Mouse (Mus musculus): ENCODE data around the gene Scg3. TPM values are rescaled to one million over a fixed set of nuclear protein-coding genes. Genes with fewer than 3 reads are reported as not detected.
"Not testable (repeated sequence)": the region's sequence is repeated elsewhere in the genome, so short reads cannot be mapped to it uniquely, and the experiment has no call there.

The Scg3 gene
- 10 to 100 TPM; 22.7 to 31.2 TPM for total RNA-seq (2021)
- polyA plus RNA-seq (2012; rRNA removed): 77.0 and 113 TPM in 2 replicates
- long read RNA-seq, transcript Scg3-201 (12 exons, 2,384 nt): major isoform, 10 of 19 reads
- long read RNA-seq, transcript Scg3-202 (12 exons, 2,152 nt): minor isoform, 7 of 19 reads
- long read RNA-seq, partial matches to known transcripts: 1 of 19 reads
- long read RNA-seq, other reads (novel, unspliced or antisense): 1 of 19 reads

GRCm38 (mm10) chr9:75683426-75684191, at the start of gene Scg3:
Gene Scg3, minus strand, starts transcription at chr9:75684056.
- DNase-seq: peak; percentile 64

GRCm38 (mm10) chr9:75719952-75720687, 36.3 kb upstream of the Scg3 start:
- DNase-seq: peak; percentile 45

DNA sequence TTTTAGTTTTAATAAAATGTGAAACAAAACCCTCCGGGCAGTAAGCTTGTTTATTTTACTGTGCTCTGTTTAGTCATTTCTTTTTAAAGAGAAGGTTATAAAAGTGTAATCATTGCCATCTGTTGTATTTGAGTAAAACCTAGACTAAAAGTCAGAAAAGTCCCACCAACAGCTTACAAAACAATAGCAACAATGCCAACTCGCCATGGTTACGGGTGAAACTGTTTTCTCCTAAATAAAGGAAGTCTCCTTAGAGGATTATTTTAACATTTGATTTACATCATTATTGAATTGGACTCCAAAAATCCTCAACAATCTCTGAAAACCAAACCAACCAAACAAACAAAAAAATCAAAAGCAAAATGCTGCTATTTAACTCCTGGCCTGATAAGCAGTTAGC, 35.6 kb upstream of the Scg3 start:
- no peak for DNase-seq

DNA sequence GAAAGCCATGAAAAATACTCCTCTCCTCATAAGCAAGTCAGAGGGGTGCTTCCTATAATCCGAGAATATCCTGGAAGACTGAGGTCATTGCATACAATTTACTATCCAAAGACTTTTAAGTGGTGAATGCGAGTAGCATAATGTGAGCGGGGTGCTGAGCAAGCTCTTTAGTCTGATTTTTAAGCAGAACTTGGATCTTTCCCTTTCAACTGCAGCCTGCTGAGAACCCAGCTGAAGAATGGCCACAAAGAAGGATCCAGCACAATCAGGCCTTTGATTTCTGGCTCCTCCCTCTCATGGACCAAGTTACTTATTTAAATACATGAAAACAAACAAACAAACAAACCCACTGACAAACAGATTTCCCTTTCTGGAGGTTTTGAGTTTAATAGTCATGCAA, 916 bp upstream of the Scg3 start:
- DNase-seq: no peak

- no peak for DNase-seq
Observed at GRCm38 (mm10) chr9:75684292-75684691, 436 bp upstream of the Scg3 start.

- no peak for DNase-seq
Observed at GRCm38 (mm10) chr9:75680606-75681005, 3.2 kb downstream of the Scg3 start.

DNA sequence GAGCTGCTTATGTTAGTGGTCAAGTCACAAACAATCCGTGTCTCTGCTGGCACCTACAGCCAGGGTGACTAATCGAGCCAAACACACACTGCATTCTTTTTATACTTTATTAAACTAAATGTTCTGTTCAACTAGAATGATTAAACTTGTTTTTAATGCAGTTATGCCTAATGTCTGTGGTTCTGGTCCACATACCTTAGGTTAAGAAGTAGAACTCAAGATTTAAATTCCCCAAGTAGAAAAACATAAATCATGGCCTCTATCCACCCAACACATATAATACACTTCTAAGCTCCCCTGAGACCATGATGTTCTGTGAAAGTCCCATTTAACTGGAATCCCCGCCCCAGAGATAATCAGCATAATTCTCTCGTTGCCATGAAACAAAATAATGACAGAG, 4.2 kb downstream of the Scg3 start:
- no peak for DNase-seq

DNA sequence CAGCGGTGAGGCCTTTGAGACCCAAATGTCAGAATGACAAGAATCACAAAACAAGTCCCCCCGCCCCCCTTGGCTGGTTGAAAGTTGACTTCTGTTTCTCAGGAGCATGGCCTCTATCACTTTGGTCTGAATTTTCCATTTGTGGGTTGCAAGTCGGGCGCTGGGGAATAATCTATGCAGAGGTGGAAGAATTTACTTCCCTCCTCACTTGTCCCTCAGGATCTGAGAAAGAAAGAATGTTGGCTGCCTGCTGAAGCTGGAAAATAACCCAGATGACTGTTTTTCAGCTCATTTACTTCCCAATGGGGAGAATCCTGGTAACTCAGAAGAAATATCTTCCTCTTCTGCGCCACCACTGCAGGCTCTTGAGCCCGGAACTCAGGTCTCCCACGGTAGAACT, 5.5 kb downstream of the Scg3 start:
- DNase-seq: no peak

DNA sequence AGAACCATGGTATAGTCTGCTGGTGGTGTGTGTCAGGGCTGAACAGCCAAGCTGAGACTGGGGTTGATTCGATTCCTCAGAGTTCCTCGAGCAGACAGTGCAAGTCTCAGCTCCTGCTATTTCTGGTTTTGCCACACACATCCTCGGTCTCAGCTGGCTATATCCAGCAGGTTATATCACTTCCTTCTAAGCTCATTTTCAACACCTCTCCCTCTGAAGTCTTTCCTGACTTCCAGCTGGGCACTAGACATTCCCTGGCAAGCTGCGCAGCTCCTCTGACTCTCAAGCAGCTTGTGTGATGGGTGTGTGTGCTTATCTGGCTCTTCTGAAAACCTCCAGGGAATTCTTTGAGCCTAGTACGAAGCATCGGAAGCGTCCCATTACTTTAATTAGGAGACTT, 7.6 kb downstream of the Scg3 start:
- DNase-seq: no peak

DNA sequence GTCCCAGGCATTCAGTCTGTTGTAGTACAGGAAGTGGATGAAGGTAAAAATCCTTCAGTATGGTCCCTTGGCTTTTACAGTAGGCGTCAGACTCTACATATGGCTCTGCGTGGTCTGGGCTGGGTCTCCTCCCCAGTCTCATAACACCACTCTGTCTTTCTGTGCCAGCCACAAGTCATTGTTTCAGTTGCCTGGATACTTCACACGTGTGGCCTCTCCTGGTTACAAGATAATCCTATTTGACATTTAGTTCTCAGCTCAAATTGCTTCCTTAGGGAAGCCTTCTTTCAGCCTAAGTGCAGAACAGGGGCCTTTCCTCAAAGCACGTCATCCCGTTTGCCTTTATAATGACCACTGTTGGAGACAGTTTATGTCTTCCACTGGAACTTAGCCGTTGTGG, 11.1 kb downstream of the Scg3 start:
- DNase-seq: no peak

GRCm38 (mm10) chr9:75666612-75667011, 17.2 kb downstream of the Scg3 start:
- peak; percentile 26 for DNase-seq

DNA sequence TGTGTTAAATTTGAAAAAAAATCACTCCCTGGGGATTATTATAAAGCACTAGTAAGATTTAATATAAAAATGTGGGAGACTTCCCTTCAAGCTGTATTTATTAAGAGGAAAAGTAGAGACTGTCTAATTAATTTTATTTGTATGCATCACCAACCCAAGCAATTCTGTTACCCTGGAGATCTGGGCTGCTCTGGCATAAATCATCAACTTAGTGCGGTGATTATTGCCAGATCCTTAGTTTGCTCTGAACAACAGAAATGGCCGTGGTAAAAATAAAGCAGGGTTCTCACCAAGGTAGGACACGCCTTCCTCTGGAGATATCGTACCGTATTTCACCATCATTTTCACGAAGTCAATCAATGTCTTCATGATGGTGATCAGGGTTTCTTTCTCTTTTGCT, 18.5 kb downstream of the Scg3 start:
- peak; percentile 4 for DNase-seq

- no peak for DNase-seq
Observed at GRCm38 (mm10) chr9:75660917-75661316, 22.9 kb downstream of the Scg3 start.

- not testable (repeated sequence) for DNase-seq
Observed at GRCm38 (mm10) chr9:75656456-75656855, 27.4 kb downstream of the Scg3 start.

GRCm38 (mm10) chr9:75653981-75654911, 29.6 kb downstream of the Scg3 start:
- no peak for DNase-seq

DNA sequence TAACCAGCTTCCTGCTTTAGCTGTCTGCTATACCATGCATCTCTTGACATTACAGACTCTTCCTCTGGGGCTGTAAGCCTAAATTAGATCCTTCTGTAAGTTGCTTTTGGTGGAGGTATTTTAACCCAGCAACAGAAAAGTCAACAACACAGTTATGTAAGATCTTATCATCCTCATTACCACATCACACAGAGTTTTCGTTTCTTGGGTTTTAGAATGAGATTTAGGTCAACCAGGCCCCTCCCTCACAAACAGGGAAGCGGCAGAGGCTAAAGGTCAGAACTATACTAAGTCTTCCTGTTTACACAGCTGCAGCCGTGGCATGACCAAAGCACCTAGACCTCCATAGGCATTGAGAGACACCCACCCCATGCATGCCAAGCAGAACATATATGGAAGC, 38.5 kb downstream of the Scg3 start:
- DNase-seq: no peak

DNA sequence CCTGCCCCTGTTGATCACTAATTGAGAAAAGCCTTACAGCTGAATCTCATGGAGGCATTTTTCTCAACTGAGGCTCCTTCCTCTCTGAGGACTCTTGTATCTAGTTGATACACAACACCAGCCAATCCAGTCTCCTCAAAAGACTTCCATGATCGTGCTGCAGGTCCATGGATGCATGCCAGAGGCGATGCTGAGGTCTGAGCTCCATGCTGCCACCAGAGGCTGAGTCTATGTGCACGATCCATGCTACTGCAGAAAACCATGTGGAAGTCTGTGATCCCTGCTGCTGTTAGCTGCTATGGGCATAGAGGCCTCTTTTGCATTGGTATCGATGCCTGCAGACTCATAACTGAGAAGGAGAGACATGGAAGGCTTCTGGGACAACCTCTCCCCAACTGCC, 49.6 kb downstream of the Scg3 start:
- no peak for DNase-seq

DNA sequence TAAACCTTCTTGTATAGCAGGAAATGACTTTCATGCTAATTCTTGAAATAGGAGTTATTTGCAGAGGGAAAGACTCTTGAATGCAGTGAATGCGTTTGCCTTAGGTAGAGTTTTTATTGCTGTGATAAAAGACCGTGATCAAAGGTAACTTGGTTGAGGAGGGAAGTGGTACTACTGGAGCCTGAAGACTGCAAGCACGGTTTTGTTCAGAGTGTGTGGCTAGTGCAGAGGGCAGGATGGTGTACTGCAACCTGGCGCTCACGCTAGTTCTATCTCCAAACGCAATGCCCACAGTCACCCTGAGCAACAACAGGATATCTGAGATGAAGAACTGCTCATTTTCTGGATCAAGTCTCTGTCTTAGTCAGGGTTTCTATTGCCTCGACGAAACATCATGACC, 50.3 kb downstream of the Scg3 start:
- DNase-seq: no peak

DNA sequence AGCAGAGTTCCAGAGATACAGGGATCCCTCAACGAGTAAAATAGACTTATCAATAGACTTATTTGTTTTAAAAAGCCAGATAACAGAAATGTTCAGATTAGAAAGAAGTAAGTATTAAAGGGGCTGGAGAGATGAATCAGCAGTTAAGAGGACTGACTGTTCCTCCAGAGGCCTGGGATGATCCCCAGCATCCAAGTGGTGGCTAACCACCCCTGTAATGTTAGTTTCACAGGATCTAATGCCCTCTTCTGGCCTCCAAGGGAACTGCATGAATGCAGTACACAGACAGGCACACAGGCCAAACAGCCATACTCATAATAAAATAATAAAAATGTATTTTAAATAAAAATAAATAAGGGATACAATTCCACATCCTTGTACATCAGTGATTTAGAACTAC, 51.0 kb downstream of the Scg3 start:
- DNase-seq: peak; percentile 17

DNA sequence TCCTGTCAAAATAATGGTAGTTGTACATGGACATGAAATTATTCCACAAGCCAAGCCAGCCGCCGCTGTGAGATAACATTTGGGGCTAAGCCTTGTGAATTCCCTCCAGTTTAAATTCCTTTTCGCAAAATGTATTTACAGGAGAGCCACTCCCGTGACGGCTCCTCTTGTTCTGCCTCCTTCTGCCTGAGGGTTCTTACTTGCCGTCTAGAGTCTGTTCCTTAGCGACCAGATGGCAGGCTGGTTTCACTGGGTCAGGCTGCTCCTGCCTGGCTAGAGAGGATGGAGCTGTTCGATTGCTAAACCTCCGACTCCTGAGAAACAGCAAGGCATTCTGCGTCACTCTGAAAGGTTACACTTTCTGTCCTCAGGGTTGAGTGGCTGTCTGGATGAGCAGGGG, 51.7 kb downstream of the Scg3 start:
- no peak for DNase-seq

DNA sequence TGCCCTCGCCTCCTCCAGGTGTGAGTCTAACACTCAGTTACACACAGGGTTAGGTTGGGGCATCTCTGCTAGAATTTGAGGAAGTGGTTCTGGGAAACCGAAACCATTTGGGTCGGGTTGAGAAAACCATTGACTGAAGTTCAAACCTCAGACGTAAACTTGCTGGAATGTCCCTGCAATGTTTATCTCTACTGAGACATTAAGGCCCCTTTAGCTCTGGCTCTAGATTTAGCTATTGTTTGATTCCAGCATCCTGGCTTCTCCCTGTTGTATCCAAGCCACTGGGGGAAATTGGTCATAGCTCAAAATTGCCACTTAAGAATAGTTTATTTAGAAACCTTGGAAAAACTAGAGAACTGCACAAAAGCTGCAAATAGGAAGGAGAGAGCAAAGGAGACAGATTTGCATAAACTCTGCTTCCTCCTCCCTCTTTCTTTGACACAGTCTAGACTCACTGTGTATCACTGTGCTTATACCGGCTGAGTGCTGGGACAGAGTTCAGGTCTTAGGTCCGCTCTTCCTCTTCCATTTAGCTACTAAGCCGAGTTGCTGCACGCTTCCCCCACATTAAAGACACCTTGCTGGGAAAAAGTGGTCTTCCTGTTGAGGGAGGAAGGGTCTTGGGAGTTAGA, 52.9 kb downstream of the Scg3 start:
- DNase-seq: no peak

DNA sequence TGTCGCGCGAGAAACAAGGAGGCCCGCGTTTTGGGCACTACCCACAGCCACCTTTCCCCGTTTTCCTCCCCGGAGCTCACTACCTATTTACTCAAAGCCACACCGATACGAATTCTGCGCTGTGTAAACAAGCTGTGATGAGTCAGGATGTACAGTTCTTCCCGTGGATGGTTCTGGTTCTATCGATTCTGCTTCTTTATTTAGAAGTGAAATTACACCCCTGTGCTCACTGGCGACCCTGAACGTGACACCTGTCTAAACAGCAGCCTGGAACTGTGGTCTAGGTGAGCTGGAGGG, 57.6 kb downstream of the Scg3 start:
- DNase-seq: no peak

Data from adrenal gland, adult 2 months (tissue).